Mouse (Mus musculus): Measurements from ENCODE around the gene App. TPM values are rescaled to one million over a fixed set of nuclear protein-coding genes. Genes with fewer than 3 reads are reported as not detected.

App gene
- polyA plus RNA-seq, 1 experiment = 109 TPM

- 26% methylated on average over 9 of the region's 9 CpGs for WGBS
- DNase-seq (ENCODE audit: low read depth, low spot score) = no peak
Observed at GRCm38 (mm10) chr16:85092644-85093091, 80.9 kb downstream of the App start.

DNA sequence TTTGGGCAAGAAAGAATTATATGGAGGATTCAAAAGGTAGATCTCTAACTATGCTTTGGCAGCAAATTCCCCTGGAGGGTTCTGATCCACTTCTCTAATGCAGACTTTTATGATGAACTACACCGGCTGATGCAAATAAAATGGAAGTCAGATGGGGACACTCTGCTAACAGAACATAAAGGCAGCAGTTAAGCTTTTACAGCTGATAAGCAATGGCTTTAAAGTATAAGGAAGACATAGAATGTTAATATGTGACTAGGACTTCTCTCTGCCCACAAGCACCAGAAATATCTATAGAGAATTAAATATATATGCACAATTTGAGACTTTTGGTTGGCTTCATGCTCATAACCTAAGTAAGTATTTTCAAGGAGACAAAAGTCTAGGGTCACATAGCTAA is 81.4 kb downstream of the App start:
- WGBS = 27% methylated on average over 1 of the region's 1 CpGs
- peak; percentile 39 for DNase-seq (ENCODE audit: low read depth, low spot score)

DNA sequence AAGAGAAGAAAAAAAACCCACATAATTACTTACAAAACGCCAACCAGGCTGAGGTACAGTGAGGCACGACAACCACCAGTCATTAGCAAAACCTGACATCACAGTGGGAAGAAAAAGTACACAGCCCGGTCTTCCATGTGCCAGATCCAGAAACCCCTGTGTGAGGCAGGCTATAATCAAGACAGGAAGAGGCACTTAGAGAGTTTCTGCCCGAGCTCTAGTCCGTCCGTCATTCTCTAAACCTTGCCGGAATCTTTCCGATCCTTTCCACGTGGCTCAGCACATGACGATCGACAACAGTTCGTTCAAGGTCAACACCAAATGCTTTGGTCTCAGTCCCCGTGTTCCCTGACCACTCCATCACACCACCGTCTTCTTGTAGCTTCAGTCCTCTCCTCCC is 82.6 kb downstream of the App start:
- 78% methylated on average over 14 of the region's 14 CpGs for WGBS
- DNase-seq (ENCODE audit: low read depth, low spot score) = no peak

GRCm38 (mm10) chr16:85088126-85088525 is 85.4 kb downstream of the App start:
- whole genome bisulfite sequencing = 72% methylated on average over 10 of the region's 10 CpGs
- DNase-seq (ENCODE audit: low read depth, low spot score) = no peak

DNA sequence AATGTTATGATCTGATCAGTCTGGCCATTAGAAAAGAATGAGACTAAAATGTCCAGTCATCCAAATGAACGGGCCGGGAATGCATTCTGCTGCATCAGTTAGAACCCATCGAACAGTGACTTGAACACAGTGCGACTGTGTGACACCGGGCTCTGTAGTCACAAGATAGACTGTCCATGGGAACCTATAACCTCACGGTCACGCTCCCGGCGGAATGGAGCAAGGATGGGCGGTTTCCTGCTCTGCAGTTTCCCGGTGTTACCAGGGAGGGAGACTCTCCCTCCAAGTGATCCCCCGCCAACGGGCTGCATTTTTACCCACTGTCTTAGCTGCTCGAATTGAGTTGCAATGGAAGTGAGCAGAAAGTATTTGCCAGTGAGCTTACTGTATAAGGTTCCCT is 87.3 kb downstream of the App start:
- DNase-seq (ENCODE audit: low read depth, low spot score) = no peak
- WGBS = 91% methylated on average over 14 of the region's 14 CpGs

- WGBS = 79% methylated on average over 6 of the region's 6 CpGs
Observed at GRCm38 (mm10) chr16:85085902-85086301, 87.7 kb downstream of the App start.

GRCm38 (mm10) chr16:85084152-85084551 is 89.4 kb downstream of the App start:
- DNase-seq (ENCODE audit: low read depth, low spot score) = no peak
- WGBS = 82% methylated on average over 1 of the region's 1 CpGs

More at GRCm38 (mm10) chr16:85085902-85086301, 87.7 kb downstream of the App start:
- no peak for DNase-seq (ENCODE audit: low read depth, low spot score)

GRCm38 (mm10) chr16:85075330-85075729 is 98.2 kb downstream of the App start:
- peak; percentile 18 for DNase-seq (ENCODE audit: low read depth, low spot score)
- WGBS = 29% methylated on average over 2 of the region's 2 CpGs

GRCm38 (mm10) chr16:85074889-85075288 is 98.7 kb downstream of the App start:
- 19% methylated on average over 6 of the region's 6 CpGs for WGBS

GRCm38 (mm10) chr16:85072624-85073023 is 100.9 kb downstream of the App start:
- WGBS = 87% methylated on average over 12 of the region's 12 CpGs
- no peak for DNase-seq (ENCODE audit: low read depth, low spot score)

More at GRCm38 (mm10) chr16:85074889-85075288, 98.7 kb downstream of the App start:
- no peak for DNase-seq (ENCODE audit: low read depth, low spot score)

- WGBS = 93% methylated on average over 12 of the region's 12 CpGs
- no peak for DNase-seq (ENCODE audit: low read depth, low spot score)
Observed at GRCm38 (mm10) chr16:85071791-85072190, 101.8 kb downstream of the App start.

- no peak for DNase-seq (ENCODE audit: low read depth, low spot score)
- 85% methylated on average over 1 of the region's 1 CpGs for WGBS
Observed at GRCm38 (mm10) chr16:85071248-85071647, 102.3 kb downstream of the App start.

GRCm38 (mm10) chr16:85067254-85067893 is 106.2 kb downstream of the App start:
- no peak for DNase-seq (ENCODE audit: low read depth, low spot score)
- 75% methylated on average over 13 of the region's 13 CpGs for WGBS

DNA sequence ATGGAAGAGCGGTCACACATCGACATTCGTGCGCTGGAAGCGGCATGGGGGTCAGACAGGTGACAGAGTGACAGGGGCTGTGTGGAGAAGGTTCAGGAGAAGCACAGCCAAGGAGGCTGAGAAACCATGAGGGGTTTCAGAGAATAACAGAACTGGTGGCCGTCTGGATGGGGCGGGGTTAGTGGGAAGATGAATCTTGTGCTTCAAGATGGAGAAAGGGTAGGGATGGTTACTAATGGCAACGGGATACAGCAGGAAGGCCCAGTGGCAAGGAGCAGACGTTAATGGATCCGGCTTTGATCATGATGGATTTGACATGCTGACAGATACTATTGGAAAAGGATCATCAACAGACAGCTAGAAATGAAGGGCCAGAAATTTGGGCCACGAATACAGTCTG is 107.3 kb downstream of the App start:
- no peak for DNase-seq (ENCODE audit: low read depth, low spot score)
- 86% methylated on average over 11 of the region's 11 CpGs for WGBS

DNA sequence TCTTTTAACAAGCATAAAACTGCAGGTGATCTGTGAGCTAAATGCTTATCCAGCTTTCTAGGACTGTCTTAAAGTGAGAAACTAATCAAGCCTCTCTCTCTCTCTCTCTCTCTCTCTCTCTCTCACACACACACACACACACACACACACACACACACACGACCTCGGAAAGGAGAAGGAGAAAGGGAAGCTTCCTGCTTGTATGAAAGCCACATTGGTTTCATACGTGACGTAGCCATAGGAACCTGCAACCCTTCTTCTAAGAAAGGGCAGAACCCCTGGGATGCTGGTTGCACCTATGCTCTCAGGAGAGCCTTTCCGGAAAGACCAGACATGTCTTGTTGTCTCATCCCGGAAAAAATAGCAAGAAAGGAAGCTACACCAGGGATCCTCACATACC is 108.8 kb downstream of the App start:
- no peak for DNase-seq (ENCODE audit: low read depth, low spot score)
- WGBS = 86% methylated on average over 6 of the region's 6 CpGs

GRCm38 (mm10) chr16:85062732-85063131 is 110.8 kb downstream of the App start:
- WGBS = 74% methylated on average over 3 of the region's 3 CpGs
- no peak for DNase-seq (ENCODE audit: low read depth, low spot score)

- 94% methylated on average over 4 of the region's 4 CpGs for WGBS
- DNase-seq (ENCODE audit: low read depth, low spot score) = no peak
Observed at GRCm38 (mm10) chr16:85061725-85062124, 111.8 kb downstream of the App start.

- 77% methylated on average over 5 of the region's 5 CpGs for WGBS
- no peak for DNase-seq (ENCODE audit: low read depth, low spot score)
Observed at GRCm38 (mm10) chr16:85058138-85058537, 115.4 kb downstream of the App start.

DNA sequence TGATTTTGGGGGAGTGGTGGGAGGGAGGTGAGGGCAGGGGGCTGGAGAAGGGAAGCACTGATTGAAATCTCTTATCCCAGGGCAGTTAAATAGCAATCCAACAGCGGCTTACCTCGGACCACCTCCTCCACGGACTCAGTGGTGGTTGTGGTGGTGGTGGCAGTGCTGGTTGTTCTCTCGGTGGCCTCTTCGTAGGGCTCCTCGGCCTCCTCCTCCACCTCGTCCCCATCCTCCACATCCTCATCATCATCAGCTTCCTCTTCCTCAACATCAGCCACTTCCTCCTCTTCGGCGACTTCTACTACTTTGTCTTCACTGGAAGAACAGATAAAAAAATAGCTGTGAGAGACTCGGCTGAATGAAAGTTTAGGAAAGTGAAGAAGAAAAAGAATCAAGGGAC is 117.4 kb downstream of the App start:
- WGBS = 90% methylated on average over 10 of the region's 10 CpGs
- DNase-seq (ENCODE audit: low read depth, low spot score) = no peak

GRCm38 (mm10) chr16:85053996-85054395 is 119.6 kb downstream of the App start:
- DNase-seq (ENCODE audit: low read depth, low spot score) = no peak
- 79% methylated on average over 7 of the region's 7 CpGs for WGBS

DNA sequence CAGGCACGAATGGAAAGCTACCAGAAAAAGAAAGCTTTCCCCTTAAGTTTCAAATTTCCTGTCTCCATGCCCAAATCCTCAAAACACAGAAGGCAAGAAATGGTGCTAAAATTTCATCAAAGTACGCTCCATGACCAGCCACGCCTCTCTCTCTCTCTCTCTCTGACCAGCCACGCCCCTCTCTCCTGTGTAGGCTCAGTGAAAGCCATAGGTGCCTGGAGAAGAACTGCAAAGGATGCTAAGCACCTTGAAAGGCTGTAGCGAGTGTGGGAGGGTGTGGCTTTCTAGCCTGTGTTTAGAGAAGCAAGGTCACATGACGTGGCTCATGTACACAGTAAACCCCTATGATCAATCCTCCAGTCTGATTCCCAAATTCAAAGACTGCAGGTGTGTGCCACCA is 126.3 kb downstream of the App start:
- no peak for DNase-seq (ENCODE audit: low read depth, low spot score)
- WGBS = 58% methylated on average over 6 of the region's 6 CpGs

Data from large intestine, adult 2 months (tissue).